Comparison of ENCODE assay signal across 15 mouse cellular contexts in genomic region chr5:75405496-75405895, GRCm38 (mm10).
DNase-seq lines count a peak whose midpoint lies in the region; ATAC-seq and TF ChIP-seq lines count a peak whose summit lies in the region.
"Had no signal": no experiment of that assay in that cellular context is flagged by ENCODE, and none has a peak within 500 bp of the region (broad histone marks: within the 10 kb centered on the region; RNA-seq: fewer than 3 reads in every experiment).

No protein-coding gene starts in this region.

- DNase-seq in lung, embryonic 14.5 days, result peak; percentile 70
- DNase-seq in lung, postnatal 36 days, result no peak
- peak; percentile 12 for DNase-seq in embryo, embryonic 9.5 days (ENCODE audit: extremely low spot score)
- peak; percentile 68 for DNase-seq in hindbrain, postnatal 0 days (ENCODE audit: low spot score)
- peak; percentile 0 for DNase-seq in retina, adult 2 months (ENCODE audit: low read depth, low spot score)
- DNase-seq in adrenal gland, adult (ENCODE audit: inconsistent age in 2 of 2, low spot score in 1 of 2), result no peak
- no peak for DNase-seq in layer of hippocampus, adult 9-11 months
- DNase-seq: adrenal gland, adult 8-10 months; gastrocnemius, postnatal 36 days; lung, adult 18-20 months; right cerebral cortex, postnatal 4 days had no signal

- no peak for TF ChIP-seq CTCF in lung, embryonic 14.5 days (IDR thresholded peaks at IDR 0.05; ENCODE audit: low read depth)
- TF ChIP-seq CTCF in hindbrain, postnatal 0 days (IDR thresholded peaks at IDR 0.05; ENCODE audit: low read depth), result no peak

- peaks cover 12% of the 10 kb centered on the region for H3K4me1 ChIP-seq in lung, embryonic 14.5 days (ENCODE audit: insufficient read depth)
- H3K4me1 ChIP-seq in hindbrain, postnatal 0 days (ENCODE audit: insufficient read depth, low read length), result peaks cover 8% of the 10 kb centered on the region; the same call in 1 of the 2 replicates

- H3K27ac ChIP-seq in lung, embryonic 14.5 days (ENCODE audit: low read depth), result no peak overlapping the region
- H3K27ac ChIP-seq in hindbrain, postnatal 0 days, result no peak overlapping the region
- H3K27ac ChIP-seq: stomach, embryonic 15.5 days had no signal

- H3K9ac ChIP-seq in lung, embryonic 14.5 days, result no peak overlapping the region
- H3K9ac ChIP-seq in hindbrain, postnatal 0 days (replicated peaks; ENCODE audit: low read length), result no peak overlapping the region
- H3K9ac ChIP-seq: stomach, embryonic 15.5 days had no signal

- no peak overlapping the region for H3K4me3 ChIP-seq in lung, embryonic 14.5 days (ENCODE audit: low read depth, low read length)
- no peak overlapping the region for H3K4me3 ChIP-seq in hindbrain, postnatal 0 days (ENCODE audit: low read length)
- H3K4me3 ChIP-seq: stomach, embryonic 15.5 days had no signal

- H3K36me3 ChIP-seq in lung, embryonic 14.5 days (ENCODE audit: insufficient read depth), result no peaks in the 10 kb centered on the region
- H3K36me3 ChIP-seq in hindbrain, postnatal 0 days (ENCODE audit: insufficient read depth, low read length), result no peaks in the 10 kb centered on the region
- H3K36me3 ChIP-seq: stomach, embryonic 15.5 days had no signal

- WGBS in lung, embryonic 14.5 days, result 44% methylated on average over 7 of the region's 7 CpGs
- WGBS in hindbrain, postnatal 0 days, result 32% methylated on average over 7 of the region's 7 CpGs

- H3K27me3 ChIP-seq in lung, embryonic 14.5 days (ENCODE audit: insufficient read depth, low read length), result no peaks in the 10 kb centered on the region
- no peaks in the 10 kb centered on the region for H3K27me3 ChIP-seq in hindbrain, postnatal 0 days (ENCODE audit: insufficient read depth, low read length)
- H3K27me3 ChIP-seq: Patski; stomach, embryonic 15.5 days had no signal

- H3K9me3 ChIP-seq in lung, embryonic 14.5 days (ENCODE audit: low read depth, low read length), result no peaks in the 10 kb centered on the region
- H3K9me3 ChIP-seq in hindbrain, postnatal 0 days (ENCODE audit: low read length), result no peaks in the 10 kb centered on the region
- H3K9me3 ChIP-seq: stomach, embryonic 15.5 days had no signal

- H3K4me2 ChIP-seq in lung, embryonic 14.5 days, result no peak overlapping the region
- no peak overlapping the region for H3K4me2 ChIP-seq in hindbrain, postnatal 0 days (ENCODE audit: low read depth, low read length)
- H3K4me2 ChIP-seq: midbrain, embryonic 11.5 days; stomach, embryonic 15.5 days had no signal

- no peak for ATAC-seq in lung, embryonic 14.5 days (ENCODE audit: insufficient read depth)
- peak; percentile 55 for ATAC-seq in hindbrain, postnatal 0 days
- ATAC-seq: intestine, postnatal 0 days; Patski had no signal

Comparison
In these comparisons a context has a peak if more than half of its experiments do, and no peak if none do; other contexts are left out.
1. DNase-seq: peak in lung, embryonic 14.5 days (single experiment), embryo, embryonic 9.5 days (single experiment), hindbrain, postnatal 0 days (single experiment) and retina, adult 2 months (single experiment); none in lung, postnatal 36 days (single experiment), adrenal gland, adult (0 of 2) and layer of hippocampus, adult 9-11 months (single experiment).